Mouse (Mus musculus): ENCODE measurements around the gene Khdc1c.
"Not testable (repeated sequence)": the region's sequence is repeated elsewhere in the genome, so short reads cannot be mapped to it uniquely, and the experiment has no call there.

Khdc1c gene

DNA sequence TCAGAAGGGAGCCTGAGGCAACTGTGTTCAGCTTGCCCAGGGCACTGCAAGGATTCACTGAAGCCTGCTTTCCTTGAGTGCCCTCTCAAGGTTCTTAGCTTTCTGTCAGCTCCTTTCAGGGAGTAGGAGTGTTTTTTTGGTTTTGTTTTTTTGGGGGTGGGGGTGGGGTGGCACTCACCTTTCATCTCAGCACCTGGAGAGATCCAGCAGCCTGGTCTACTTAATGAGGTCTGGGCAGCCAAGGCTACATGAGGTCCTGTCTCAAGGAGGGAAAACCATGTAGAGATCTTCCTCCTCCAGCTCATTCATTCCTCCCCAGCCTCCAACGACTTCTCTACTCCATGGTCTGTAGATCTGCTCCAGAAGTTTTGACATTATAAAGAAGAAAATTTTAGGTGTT, at the start of gene Khdc1c:
TSS of gene Khdc1c (plus strand) at position 301 of the 400 bp plus-strand sequence.
- in situ Hi-C loops (cut with MboI, MseI) = not testable (repeated sequence)

DNA sequence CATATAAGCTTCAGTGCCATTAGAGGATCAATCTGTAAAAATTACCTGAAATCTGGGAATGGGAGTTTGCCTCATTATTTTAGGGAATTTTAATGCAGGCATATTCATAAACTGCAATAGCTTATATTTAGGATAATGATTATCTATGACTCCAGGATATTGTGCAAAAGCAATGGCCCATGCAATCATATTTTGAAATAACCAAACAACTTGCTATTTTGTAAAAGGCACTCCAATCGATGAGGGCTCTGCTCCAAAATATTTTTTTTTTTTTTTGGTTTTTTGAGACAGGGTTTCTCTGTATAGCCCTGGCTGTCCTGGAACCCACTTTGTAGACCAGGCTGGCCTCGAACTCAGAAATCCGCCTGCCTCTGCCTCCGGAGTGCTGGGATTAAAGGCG, 47.9 kb upstream of the Khdc1c start:
- in situ Hi-C loops (cut with MboI, MseI) = not testable (repeated sequence)

DNA sequence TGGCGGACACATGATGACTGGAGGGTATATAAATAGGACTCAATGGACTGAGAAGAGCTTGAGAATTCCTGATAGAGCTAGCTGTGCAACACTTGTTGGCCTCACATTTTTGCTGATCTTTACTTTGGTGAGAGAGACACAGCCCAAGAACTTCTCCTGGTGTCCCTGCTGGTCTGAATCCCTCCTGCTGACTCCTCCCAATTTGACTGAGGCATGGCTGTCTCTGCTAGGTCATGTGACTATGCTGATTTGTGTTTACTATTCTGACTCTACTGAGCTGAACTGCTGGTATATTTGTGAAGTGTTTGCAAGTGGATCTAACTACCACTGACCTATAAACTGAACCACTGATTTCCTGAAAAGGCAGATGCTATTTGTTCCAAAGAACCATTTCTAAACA, 46.5 kb upstream of the Khdc1c start:
- in situ Hi-C loops (cut with MboI, MseI) = no loop called here

DNA sequence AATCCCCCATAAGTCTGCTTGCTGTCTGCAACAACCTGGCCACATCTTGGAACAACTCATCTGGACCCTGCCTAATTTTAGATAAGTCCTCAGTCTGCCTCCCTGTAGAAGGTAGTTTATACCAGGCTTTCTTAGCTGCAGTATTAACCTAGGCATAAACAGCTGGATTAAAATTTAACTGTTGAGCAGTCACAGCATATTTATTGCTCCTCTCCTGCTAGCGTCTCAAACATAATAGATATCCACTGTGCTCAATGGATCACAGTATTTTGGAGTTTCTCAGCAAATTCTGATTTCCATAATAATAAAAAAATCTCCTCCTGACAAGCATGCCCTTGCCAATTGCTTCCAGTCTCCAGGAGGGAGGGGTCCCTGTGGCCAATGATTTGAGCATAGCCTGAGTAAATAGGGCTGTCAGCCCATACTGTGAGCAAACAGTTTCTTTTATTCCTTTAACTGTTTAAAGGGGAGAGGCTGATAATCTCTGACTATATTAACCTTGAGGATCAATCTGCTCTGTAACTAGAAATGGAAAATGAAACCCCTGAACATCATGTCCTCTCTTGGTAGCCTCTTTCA, 44.0 kb upstream of the Khdc1c start:
- in situ Hi-C loops (cut with MboI, MseI) = no loop called here

DNA sequence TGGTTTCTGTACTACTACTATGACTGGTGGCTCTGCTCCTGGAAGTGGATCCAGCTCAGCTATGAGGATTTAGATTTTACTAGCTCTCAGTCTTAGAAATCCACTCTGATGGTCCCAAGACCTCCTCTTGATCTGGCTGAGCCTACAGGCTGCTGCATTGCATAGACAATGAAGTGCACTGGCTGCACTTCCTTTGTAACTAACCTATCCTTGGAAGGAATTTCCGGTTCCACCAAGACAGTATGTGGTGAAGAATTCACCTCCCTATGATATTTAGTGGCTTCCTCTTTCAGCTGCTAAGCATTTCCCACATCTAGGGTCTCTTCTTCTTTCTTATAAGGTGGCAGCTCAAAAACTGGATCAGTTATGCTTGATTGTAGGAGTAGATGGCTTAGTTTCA, 43.5 kb upstream of the Khdc1c start:
- in situ Hi-C loops (cut with MboI, MseI) = no loop called here

DNA sequence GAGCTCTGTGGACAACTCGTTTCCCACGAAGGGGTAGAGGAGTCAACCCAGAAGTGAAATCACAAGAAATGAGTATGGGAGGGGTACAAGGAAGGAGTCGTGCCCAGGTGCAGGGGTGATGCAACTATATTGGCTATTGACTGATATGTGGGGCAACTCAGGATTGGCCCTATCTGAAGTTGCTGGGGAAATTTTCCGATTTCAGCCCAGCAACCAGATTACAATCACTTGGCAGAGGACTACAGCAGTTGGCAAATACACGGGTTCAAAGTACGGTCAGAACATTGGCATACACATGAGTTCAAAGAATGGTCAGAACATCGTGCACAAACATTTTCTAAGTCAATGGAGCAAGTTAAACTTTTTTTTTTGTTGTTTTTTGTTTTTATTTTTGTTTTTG, 41.4 kb upstream of the Khdc1c start:
- in situ Hi-C loops (cut with MboI, MseI) = no loop called here

DNA sequence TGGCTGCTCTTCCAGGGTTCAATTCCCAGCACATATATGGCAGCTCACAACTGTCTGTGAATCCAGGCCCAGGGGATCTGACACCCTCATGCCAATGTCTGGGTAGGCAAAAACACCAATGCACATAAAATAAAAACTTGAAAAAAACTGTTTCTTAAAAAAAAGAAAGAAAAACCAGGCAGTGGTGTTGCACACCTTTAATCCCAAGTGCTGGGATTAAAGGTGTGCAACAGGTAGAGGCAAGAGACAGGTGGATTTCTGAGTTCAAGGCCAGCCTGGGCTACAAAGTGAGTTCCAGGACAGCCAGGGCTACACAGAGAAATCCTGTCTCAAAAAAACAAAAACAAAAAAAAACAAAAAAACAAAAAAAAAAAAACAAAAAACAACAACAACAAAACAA, 37.0 kb upstream of the Khdc1c start:
- in situ Hi-C loops (cut with MboI, MseI) = not testable (repeated sequence)

DNA sequence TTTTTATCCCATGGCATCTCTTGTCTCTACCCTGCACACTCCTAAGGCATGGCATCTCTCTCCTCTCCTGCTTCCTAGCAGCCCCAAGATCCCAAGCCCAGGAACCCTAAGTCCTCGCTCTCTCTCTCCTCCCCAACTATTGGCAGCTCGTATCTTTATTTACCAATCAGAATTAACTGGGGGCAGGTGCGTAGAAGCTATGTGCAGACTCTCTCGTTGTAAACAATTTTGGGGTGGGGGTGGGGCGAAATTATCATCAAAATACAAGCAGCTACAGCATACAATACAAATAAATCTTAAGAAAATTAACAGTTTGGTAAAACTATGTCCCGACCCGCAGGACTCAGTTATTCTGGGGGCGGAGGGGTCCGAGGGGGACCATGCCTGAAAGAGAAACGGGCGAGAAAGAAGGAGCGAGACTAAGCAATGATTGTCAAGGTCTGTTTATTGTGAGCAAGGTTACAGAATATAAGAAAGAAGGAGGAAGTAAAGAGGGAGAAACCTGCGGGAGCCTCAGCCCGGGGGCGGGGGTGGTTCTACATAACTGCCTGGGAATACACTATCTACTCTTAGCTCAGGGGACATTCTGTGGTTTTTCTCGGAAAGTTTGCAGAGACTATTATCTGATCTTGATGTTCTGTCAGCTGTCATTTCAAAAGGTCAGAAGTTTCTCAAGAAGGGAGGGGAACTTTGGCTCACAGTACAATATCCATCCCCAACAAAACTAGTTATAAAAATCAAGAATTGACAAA, 34.7 kb upstream of the Khdc1c start:
- in situ Hi-C loops (cut with MboI, MseI) = no loop called here

DNA sequence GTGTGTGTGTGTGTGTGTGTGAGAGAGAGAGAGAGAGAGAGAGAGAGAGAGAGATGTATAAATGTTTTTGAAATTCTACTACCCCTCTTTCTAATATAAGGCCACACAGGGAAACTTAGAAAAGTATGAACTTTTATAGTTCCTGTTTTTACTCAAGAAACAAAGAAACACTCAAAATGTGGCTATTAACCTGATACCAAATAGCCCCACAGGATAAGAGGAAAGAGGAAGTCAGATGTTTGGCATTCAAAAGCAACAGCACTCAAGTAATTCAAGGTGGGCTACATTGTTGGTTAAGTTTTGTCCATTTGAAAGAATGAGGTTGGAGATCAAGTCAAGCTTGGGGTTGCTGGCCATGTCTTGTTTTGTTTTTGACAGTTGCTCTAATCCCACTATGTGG, 32.3 kb upstream of the Khdc1c start:
- in situ Hi-C loops (cut with MboI, MseI) = loop anchor here (5.0 kb wide), 1 partner anchor 119 kb away; the partner anchor contains the start of gene Tmem14a

DNA sequence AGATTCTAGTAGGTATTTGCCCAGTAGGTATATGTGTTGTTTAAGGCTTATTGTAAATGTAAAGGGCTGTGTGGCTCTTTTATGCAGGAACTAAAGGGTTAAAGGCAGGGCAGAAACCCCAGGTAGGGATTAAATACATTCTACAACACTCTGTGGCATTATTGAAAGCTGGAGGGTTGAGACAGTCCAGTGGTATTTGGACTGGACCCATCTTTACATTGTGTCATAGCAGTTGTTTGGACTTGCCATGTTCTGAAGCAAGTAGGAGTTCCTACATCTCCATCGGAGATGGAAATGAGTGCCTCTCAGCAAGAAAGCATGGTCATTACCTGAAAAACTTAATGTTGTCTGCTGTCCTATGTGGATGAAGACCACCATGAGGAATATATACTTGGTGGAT, 27.4 kb upstream of the Khdc1c start:
- in situ Hi-C loops (cut with MboI, MseI) = loop anchor here (5.0 kb wide), 1 partner anchor 78 kb away; no protein-coding TSS in a partner anchor

DNA sequence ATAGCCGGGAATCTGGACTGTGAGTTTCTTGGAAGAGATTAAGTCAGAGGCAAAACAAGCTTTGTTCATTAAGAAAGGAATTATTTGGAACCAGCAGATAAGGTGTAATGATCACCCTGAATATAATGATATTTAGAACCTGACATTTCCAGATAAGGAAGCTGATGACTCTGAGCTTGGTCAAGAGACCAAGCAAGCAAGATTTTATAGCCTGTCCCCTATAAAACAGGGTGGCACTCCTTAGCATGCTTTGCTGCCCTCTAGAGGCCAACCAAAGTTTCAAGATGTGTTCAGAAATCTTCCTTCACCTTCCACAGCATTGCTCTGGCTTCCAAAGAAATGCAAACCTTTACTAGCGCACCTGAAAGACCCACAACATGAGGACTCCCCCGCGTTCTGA, 23.9 kb upstream of the Khdc1c start:
- in situ Hi-C loops (cut with MboI, MseI) = loop anchor here (5.0 kb wide), 1 partner anchor 82 kb away; no protein-coding TSS in a partner anchor

DNA sequence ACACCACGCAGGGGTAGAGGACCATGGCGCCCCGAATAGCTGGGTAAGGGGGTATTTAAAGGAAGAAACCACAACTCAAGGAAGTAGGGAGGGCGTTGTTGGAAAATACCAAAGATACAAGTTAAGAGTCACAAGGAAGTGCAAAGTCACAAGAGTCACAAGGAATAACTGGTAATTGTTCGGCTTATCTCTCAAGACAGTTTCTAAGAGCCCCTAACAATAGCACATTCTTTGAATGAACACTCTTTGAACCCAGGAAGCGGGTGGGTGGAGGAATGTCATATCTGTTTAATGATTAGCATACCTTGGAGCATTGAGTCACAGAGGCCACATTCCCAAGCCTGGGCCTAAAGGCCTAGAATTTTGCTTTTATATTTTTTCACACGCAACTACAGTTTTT, 23.4 kb upstream of the Khdc1c start:
- in situ Hi-C loops (cut with MboI, MseI) = loop anchor here (5.0 kb wide), 1 partner anchor 82 kb away; no protein-coding TSS in a partner anchor

DNA sequence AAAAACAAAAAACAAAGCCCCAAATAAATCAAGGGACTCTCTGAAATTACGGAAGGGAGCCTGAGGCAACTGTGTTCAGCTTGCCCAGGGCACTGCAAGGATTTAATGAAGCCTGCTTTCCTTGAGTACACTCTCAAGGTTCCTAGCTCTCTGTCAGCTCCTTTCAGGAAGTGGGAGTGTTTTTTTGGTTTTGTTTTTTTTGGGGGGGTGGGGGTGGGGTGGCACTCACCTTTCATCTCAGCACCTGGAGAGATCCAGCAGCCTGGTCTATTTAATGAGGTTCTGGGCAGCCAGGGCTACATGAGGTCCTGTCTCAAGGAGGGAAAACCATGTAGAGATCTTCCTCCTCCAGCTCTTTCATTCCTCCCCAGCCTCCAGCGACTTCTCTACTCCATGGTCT, 18.8 kb upstream of the Khdc1c start, which contains the start of gene Khdc1a:
TSS of gene Khdc1a (plus strand) at position 301 of the 400 bp plus-strand sequence.
- in situ Hi-C loops (cut with MboI, MseI) = no loop called here

DNA sequence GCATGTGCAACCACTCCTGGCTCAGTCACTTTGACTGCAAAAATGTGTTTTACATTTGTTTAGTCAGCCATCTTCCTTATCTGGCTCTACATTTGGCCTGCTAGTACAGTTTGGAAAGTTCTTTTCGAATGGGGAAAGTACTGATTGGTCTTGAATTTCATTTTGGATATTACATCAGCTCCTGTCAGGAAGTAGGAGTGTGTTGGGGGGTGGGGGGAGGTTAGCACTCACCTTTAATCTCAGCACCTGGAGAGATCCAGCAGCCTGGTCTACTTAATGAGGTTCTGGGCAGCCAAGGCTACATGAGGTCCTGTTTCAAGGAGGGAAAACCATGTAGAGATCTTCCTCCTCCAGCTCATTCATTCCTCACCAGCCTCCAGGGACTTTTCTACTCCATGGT, 15.1 kb downstream of the Khdc1c start, which contains the start of gene Khdc1b:
TSS of gene Khdc1b (plus strand) at position 301 of the 400 bp plus-strand sequence.
- in situ Hi-C loops (cut with MboI, MseI) = no loop called here

DNA sequence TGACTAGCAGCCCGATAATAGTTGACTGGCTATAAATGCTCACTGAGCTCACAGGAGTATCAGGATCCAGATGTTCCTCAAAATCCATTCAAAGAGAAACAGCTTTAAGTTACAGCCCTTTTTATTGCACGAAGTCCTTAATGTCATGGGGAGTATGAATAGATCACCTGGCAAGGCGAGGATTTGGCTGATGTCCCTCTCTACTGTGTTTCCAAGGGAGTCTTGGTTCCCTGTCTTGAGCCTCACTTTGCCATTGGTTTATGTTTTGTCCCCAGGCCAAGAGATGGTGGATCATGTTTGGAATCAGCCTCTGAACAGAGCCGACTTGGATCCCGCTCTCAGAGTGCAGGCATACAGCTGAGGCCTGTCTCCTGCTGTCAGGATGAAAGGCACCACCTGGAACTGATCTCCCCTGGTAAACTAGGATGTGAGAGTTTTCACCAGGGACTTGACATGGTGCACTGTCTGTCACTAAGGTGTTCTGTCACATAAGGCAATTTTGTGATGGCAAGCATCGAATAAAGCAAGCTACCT, 23.1 kb downstream of the Khdc1c start:
- in situ Hi-C loops (cut with MboI, MseI) = loop anchor here (10.0 kb wide), 1 partner anchor 874 kb away; no protein-coding TSS in a partner anchor

DNA sequence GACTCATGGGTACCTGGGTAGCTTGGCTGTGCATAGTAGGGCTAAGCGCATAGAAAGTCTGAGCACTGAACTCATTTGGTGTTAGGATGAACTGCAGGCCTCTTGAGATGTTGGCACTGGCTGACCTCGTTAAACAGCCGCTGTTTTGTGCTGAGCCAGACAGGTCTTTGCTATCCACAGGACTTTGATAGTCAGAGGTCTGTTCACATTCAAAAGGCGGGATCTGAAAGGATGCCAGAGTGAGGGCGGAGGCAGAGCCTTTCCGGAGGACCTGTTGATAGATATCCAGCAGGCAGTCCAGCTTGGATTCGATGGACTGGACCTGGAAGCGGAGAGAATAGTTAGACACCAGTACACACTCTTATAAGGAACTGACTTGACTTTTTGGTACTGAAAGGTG, 34.7 kb downstream of the Khdc1c start:
- in situ Hi-C loops (cut with MboI, MseI) = no loop called here

DNA sequence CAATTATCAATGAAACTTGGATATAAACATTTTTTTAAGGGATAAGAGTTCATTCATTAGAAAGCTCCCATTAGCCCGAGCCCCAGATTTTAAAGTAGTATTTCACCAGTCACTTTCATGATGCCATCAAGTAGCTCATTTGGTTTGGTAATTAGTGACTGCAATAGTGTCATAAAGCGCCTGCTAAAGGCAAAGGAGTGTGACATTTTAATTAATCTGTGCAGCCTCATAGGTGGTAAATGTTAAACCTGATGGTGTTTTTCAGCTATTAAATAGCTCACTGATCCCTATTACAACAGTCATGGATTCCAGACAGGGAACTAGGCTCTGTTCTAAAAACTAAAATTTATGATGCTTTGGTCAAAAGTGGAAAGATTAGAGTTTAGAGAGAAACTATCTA, 39.1 kb downstream of the Khdc1c start:
- in situ Hi-C loops (cut with MboI, MseI) = no loop called here

DNA sequence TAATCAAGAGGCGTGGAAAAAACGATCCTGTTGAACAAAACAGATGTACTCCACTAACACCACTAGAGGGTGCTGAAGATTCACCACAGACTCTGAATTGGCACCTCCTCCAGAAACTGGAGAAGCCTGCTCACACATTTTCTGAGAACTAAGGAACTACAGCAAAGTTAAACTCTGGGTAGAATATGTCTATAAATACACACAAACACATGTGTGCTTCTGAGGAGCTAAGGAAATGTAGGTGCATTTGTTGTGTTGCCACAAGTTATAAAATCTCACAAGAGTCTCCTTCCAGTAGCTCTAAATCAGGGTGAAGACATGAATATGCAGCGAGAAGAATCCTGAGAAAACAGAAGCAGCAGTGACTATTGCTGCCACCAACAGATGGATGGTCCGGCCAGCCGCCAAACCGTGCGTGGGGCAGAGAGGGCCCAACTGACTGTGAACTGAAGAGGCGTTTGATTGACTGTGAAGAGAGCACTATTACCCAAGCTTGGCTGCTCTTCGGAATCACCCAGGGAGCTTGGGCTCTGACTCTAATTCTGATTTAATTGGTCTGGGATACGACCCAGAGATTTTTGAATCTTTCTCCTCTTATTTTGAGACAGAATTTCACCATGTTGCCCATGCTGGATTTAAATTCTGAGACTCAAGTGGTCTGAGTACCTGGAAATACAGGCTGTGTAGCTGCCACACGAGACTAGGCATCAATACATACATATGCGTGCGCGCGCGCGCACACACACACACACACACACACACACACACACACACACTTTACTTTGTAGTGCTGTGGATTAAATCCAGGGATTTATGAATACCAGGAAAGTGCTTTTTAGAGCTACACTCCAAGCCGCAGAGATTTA, 43.4 kb downstream of the Khdc1c start:
- in situ Hi-C loops (cut with MboI, MseI) = loop anchor here (5.0 kb wide), 2 partner anchors 561 to 861 kb away; no protein-coding TSS in a partner anchor

DNA sequence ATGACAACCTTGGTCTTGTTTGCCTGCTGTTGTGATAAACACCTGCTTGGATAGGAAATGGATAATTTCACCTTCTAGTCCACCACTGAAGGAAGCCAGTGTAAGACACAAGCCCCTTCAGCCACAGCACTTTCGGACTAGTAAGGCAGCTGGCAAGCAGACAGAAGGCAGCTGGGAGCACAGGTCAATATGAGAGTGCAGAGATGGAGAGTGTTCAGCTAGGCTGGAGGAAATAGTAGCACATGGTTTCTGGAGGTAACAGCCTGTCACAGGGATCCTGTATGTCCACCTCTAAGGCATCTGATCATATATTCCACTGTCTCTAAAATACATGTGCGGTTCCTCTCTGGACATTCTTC, 44.0 kb downstream of the Khdc1c start:
- in situ Hi-C loops (cut with MboI, MseI) = loop anchor here (5.0 kb wide), 2 partner anchors 560 to 860 kb away; no protein-coding TSS in a partner anchor

DNA sequence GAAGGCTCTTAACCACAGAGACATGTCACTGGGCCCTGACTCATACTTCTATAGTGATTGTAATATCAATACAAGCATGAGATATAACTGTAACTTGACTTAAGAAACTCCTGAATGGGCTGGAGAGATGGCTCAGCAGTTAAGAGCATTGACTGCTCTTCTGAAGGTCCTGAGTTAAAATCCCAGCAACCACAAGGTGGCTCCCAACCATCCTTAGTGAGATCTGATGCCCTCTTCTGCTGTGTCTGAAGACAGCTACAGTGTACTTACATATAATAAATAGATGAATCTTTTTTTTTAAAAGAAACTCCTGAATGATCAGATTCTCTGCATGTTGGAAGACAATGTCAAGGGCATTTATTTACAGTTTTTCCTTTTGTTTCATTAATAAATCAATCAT, 51.2 kb downstream of the Khdc1c start:
- in situ Hi-C loops (cut with MboI, MseI) = no loop called here

All from regulatory T cell (primary cell).